18 mouse cellular contexts compared by ENCODE assay signal in the genomic region with DNA sequence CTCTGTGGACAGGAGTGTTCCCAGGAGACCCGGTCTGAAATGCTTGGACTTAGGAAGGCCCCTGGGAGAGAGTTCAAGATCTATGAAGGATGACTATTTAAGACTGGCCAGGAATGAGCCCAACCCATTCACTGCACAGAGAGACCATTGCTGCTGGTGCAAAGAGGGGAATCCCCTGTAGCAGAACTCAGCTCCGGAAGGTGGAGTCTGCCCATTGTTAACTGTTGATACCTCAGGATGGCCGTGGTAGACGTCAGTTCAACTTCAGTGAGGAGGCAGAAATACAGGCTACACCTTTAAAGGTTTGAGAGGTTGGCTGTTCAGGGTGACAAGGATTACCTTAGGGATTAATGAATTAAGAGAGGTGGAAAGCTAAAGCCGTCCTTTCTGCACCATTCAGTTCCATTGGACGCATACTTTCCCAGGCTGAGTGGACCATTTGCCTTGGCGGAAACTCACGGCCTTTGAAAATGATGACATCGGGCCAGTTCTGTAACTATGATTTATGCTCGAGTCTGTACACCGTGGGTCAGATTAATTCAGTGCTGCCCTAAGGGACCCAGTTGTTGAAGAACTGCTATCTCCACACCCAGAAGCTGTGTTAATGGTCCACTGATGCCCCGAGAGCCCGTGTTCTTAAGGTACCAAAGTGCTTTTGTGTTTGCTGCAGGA.
DNase-seq lines count a peak whose midpoint lies in the region; ATAC-seq lines count a peak whose summit lies in the region.
"Had no signal": no experiment of that assay in that cellular context is flagged by ENCODE, and none has a peak within 500 bp of the region (broad histone marks: within the 10 kb centered on the region; RNA-seq: fewer than 3 reads in every experiment).

No protein-coding gene starts in this region.

- no peak overlapping the region for H3K4me2 ChIP-seq in hindbrain, embryonic 14.5 days (replicated peaks)
- no peak overlapping the region for H3K4me2 ChIP-seq in neural tube, embryonic 12.5 days (replicated peaks)
- H3K4me2 ChIP-seq in neural tube, embryonic 15.5 days = no peak overlapping the region
- H3K4me2 ChIP-seq: limb, embryonic 13.5 days; liver, embryonic 15.5 days; neural tube, embryonic 13.5 days had no signal

- no peak overlapping the region for H3K4me3 ChIP-seq in hindbrain, embryonic 10.5 days
- H3K4me3 ChIP-seq in hindbrain, embryonic 14.5 days (replicated peaks; ENCODE audit: low read length) = no peak overlapping the region
- H3K4me3 ChIP-seq in neural tube, embryonic 12.5 days = no peak overlapping the region
- no peak overlapping the region for H3K4me3 ChIP-seq in neural tube, embryonic 15.5 days (replicated peaks)
- H3K4me3 ChIP-seq: heart, embryonic 10.5 days; limb, embryonic 13.5 days; liver, embryonic 15.5 days; neural tube, embryonic 13.5 days had no signal

- H3K4me1 ChIP-seq in hindbrain, embryonic 10.5 days (replicated peaks) = peaks cover 53% of the 10 kb centered on the region
- peaks cover 18% of the 10 kb centered on the region; the same call in 1 of the 2 replicates for H3K4me1 ChIP-seq in hindbrain, embryonic 14.5 days (replicated peaks; ENCODE audit: control insufficient read depth, insufficient read depth, low read length)
- H3K4me1 ChIP-seq in neural tube, embryonic 12.5 days = peaks cover 45% of the 10 kb centered on the region
- peaks cover 40% of the 10 kb centered on the region for H3K4me1 ChIP-seq in neural tube, embryonic 15.5 days
- H3K4me1 ChIP-seq: liver, embryonic 15.5 days had no signal

- no peaks in the 10 kb centered on the region for H3K36me3 ChIP-seq in hindbrain, embryonic 10.5 days
- no peaks in the 10 kb centered on the region for H3K36me3 ChIP-seq in hindbrain, embryonic 14.5 days (replicated peaks; ENCODE audit: control insufficient read depth, insufficient read depth)
- H3K36me3 ChIP-seq in neural tube, embryonic 12.5 days = no peaks in the 10 kb centered on the region
- H3K36me3 ChIP-seq in neural tube, embryonic 15.5 days = no peaks in the 10 kb centered on the region
- H3K36me3 ChIP-seq: heart, embryonic 10.5 days; limb, embryonic 13.5 days; liver, embryonic 15.5 days; neural tube, embryonic 13.5 days had no signal

- WGBS in hindbrain, embryonic 10.5 days = 88% methylated on average over 13 of the region's 13 CpGs
- 75% methylated on average over 13 of the region's 13 CpGs for WGBS in hindbrain, embryonic 14.5 days
- WGBS in neural tube, embryonic 12.5 days = 75% methylated on average over 13 of the region's 13 CpGs
- 69% methylated on average over 13 of the region's 13 CpGs for WGBS in neural tube, embryonic 15.5 days

- no peak overlapping the region for H3K9ac ChIP-seq in hindbrain, embryonic 14.5 days
- H3K9ac ChIP-seq in neural tube, embryonic 12.5 days = no peak overlapping the region
- no peak overlapping the region for H3K9ac ChIP-seq in neural tube, embryonic 15.5 days (replicated peaks)
- H3K9ac ChIP-seq: limb, embryonic 13.5 days; liver, embryonic 15.5 days; neural tube, embryonic 13.5 days had no signal

- H3K27ac ChIP-seq in hindbrain, embryonic 10.5 days = peak overlapping the region; percentile 9; the same call in 1 of the 2 replicates
- no peak overlapping the region for H3K27ac ChIP-seq in hindbrain, embryonic 14.5 days
- H3K27ac ChIP-seq in neural tube, embryonic 12.5 days = no peak overlapping the region
- no peak overlapping the region for H3K27ac ChIP-seq in neural tube, embryonic 15.5 days (replicated peaks)
- H3K27ac ChIP-seq: heart, embryonic 10.5 days; kidney, postnatal 0 days; limb, embryonic 13.5 days; liver, embryonic 15.5 days had no signal

- H3K9me3 ChIP-seq in hindbrain, embryonic 10.5 days = no peaks in the 10 kb centered on the region
- H3K9me3 ChIP-seq in hindbrain, embryonic 14.5 days (ENCODE audit: control insufficient read depth, low read length) = no peaks in the 10 kb centered on the region
- no peaks in the 10 kb centered on the region for H3K9me3 ChIP-seq in neural tube, embryonic 12.5 days
- H3K9me3 ChIP-seq in neural tube, embryonic 15.5 days (replicated peaks) = no peaks in the 10 kb centered on the region
- H3K9me3 ChIP-seq: heart, embryonic 10.5 days; limb, embryonic 13.5 days; liver, embryonic 15.5 days; neural tube, embryonic 13.5 days had no signal

- no peak for ATAC-seq in hindbrain, embryonic 14.5 days (ENCODE audit: low FRiP score)
- 0 out of 2 replicates have a peak, but pooled peaks have one; percentile 4 for ATAC-seq in neural tube, embryonic 12.5 days (ENCODE audit: low FRiP score, low read depth)
- no peak for ATAC-seq in neural tube, embryonic 15.5 days (ENCODE audit: low FRiP score)
- ATAC-seq: lung, postnatal 0 days had no signal

- no peak for DNase-seq in hindbrain, embryonic 10.5 days (ENCODE audit: low spot score)
- no peak for DNase-seq in hindbrain, embryonic 14.5 days (ENCODE audit: low spot score)
- DNase-seq in ES-CJ7 (ENCODE audit: low read depth, low spot score) = peak; percentile 36
- DNase-seq in induced T-regulatory cell, adult 2 months (ENCODE audit: low read depth) = peak; percentile 24
- no peak for DNase-seq in urinary bladder, postnatal 4 days (ENCODE audit: low spot score in 2 of 2)
- no peak for DNase-seq in urinary bladder, postnatal 10 days (ENCODE audit: low spot score)
- DNase-seq: B cell, adult 2 months; cerebellum, adult 11-12 months; heart, postnatal 4 days; retina, postnatal 1 day had no signal

- H3K27me3 ChIP-seq in hindbrain, embryonic 10.5 days (ENCODE audit: insufficient read depth, poor library complexity, severe bottlenecking) = no peaks in the 10 kb centered on the region
- H3K27me3 ChIP-seq in hindbrain, embryonic 14.5 days (ENCODE audit: control insufficient read depth, insufficient read depth, low read length) = no peaks in the 10 kb centered on the region
- H3K27me3 ChIP-seq in neural tube, embryonic 12.5 days (replicated peaks) = no peaks in the 10 kb centered on the region
- H3K27me3 ChIP-seq in neural tube, embryonic 15.5 days (replicated peaks) = no peaks in the 10 kb centered on the region
- H3K27me3 ChIP-seq: limb, embryonic 13.5 days; liver, embryonic 15.5 days; neural tube, embryonic 13.5 days had no signal

Comparison
In these comparisons a context has a peak if more than half of its experiments do, and no peak if none do; other contexts are left out.
1. DNase-seq: peak in ES-CJ7 (single experiment) and induced T-regulatory cell, adult 2 months (single experiment); none in hindbrain, embryonic 10.5 days (single experiment), hindbrain, embryonic 14.5 days (single experiment), urinary bladder, postnatal 4 days (0 of 2) and urinary bladder, postnatal 10 days (single experiment).